Mouse (Mus musculus) cerebellum, adult (tissue): ENCODE results near the gene Ogt.
A peak's percentile ranks its signal among the peaks of the same experiment; 100 is the strongest.

Experiments
- ATAC-seq: cut with Nextera tagmentation; 2 replicates; pipeline ENCODE4 v1.9.2; 2017; ENCODE audit warnings: mild to moderate bottlenecking, moderate library complexity, mixed read lengths; ENCODE audit not compliant: insufficient number of reproducible peaks, low FRiP score, low TSS enrichment

Ogt gene

GRCm38 (mm10) chrX:101639741-101640166, at the start of gene Ogt:
Gene Ogt (plus strand): TSS chrX:101640060.
- peak; percentile 95 for ATAC-seq

GRCm38 (mm10) chrX:101616183-101616582, 23.7 kb upstream of the Ogt start:
- ATAC-seq: no peak

- no peak for ATAC-seq
These were observed 22.0 kb upstream of the Ogt start for GRCm38 (mm10) chrX:101617889-101618288.

- ATAC-seq: no peak
These were observed 19.5 kb upstream of the Ogt start for GRCm38 (mm10) chrX:101620317-101620716.

- ATAC-seq: no peak
These were observed 17.3 kb upstream of the Ogt start for GRCm38 (mm10) chrX:101622539-101622938.

- no peak for ATAC-seq
These were observed 2.9 kb upstream of the Ogt start for GRCm38 (mm10) chrX:101636821-101637525.

- ATAC-seq: no peak
These were observed 1.0 kb upstream of the Ogt start for GRCm38 (mm10) chrX:101638856-101639255.

- ATAC-seq: no peak
These were observed 554 bp upstream of the Ogt start for GRCm38 (mm10) chrX:101639306-101639705.

GRCm38 (mm10) chrX:101640194-101641160, 617 bp downstream of the Ogt start:
- peak; percentile 49; the same call in 1 of the 2 replicates for ATAC-seq

GRCm38 (mm10) chrX:101641161-101641530, 1.3 kb downstream of the Ogt start:
- no peak for ATAC-seq

- no peak for ATAC-seq
These were observed 2.2 kb downstream of the Ogt start for GRCm38 (mm10) chrX:101642091-101642490.

- ATAC-seq: no peak
These were observed 5.4 kb downstream of the Ogt start for GRCm38 (mm10) chrX:101645286-101645685.

GRCm38 (mm10) chrX:101646621-101647020, 6.8 kb downstream of the Ogt start:
- no peak for ATAC-seq

GRCm38 (mm10) chrX:101695686-101696085, 55.8 kb downstream of the Ogt start:
- ATAC-seq: no peak

- ATAC-seq: no peak
These were observed 57.7 kb downstream of the Ogt start for GRCm38 (mm10) chrX:101697537-101697936.

- ATAC-seq: no peak
These were observed 58.4 kb downstream of the Ogt start for GRCm38 (mm10) chrX:101698232-101698631.

- no peak for ATAC-seq
These were observed 65.3 kb downstream of the Ogt start for GRCm38 (mm10) chrX:101705111-101705510.

GRCm38 (mm10) chrX:101720401-101720800, 80.5 kb downstream of the Ogt start:
- no peak for ATAC-seq

GRCm38 (mm10) chrX:101730010-101730409, 90.2 kb downstream of the Ogt start:
- no peak for ATAC-seq

GRCm38 (mm10) chrX:101732644-101733043, 92.8 kb downstream of the Ogt start:
- no peak for ATAC-seq

GRCm38 (mm10) chrX:101733288-101733687, 93.4 kb downstream of the Ogt start:
- ATAC-seq: no peak
